Mouse (Mus musculus) heart, adult 2 months (tissue): Measurements from ENCODE around the gene Nrg4.

Experiments used
- CTCF ChIP-seq: fragments of 200-600 bp; IDR thresholded peaks from 2 replicates; pipeline ENCODE4 v1.8.1; 2022; ENCODE audit warnings: antibody characterized with exemption, mild to moderate bottlenecking, moderate library complexity
- EP300 ChIP-seq: fragments of 200-500 bp; IDR thresholded peaks from 2 replicates; pipeline ENCODE4 v1.6.1; 2011; ENCODE audit warnings: low read depth, low read length, control low read depth; ENCODE audit not compliant: insufficient read depth
- POLR2A ChIP-seq: fragments of 200-500 bp; IDR thresholded peaks from 2 replicates; pipeline ENCODE4 v1.6.1; 2011; ENCODE audit warnings: mild to moderate bottlenecking, low read depth, low read length, control low read depth; ENCODE audit not compliant: insufficient read depth

GRCm38 (mm10) chr9:55332949-55333348 lies 6.3 kb upstream of the Nrg4 start:
- TF ChIP-seq CTCF (peak; percentile 19; the same call in 1 of the 2 replicates), EP300 (no peak), POLR2A (no peak)
